Mouse (Mus musculus) CH12.LX (cell line): ENCODE measurements at regions not wholly inside any gene's neighbourhood (a gene's known extent, or its start where the extent isn't known, plus 50 kb on each side); places are given as distances from the start of the nearest gene placed in this dataset.
A peak's percentile ranks its signal among the peaks of the same experiment; 100 is the strongest.

Experiments
- DNase-seq: peaks from one replicate; pipeline ENCODE4 v3.0.0-alpha.2; 2013; ENCODE audit errors: extremely low read depth
- H3K27ac ChIP-seq: 2 replicates; pipeline ENCODE4 v1.5.1; 2012; ENCODE audit warnings: low read depth, mild to moderate bottlenecking, control low read depth, moderate library complexity; ENCODE audit not compliant: insufficient read depth
- H3K27me3 ChIP-seq: replicated peaks from 2 replicates; pipeline ENCODE3; 2012; ENCODE audit warnings: inconsistent platforms
- H3K36me3 ChIP-seq, 2 experiments: replicated peaks in 1 of 2; 2 replicates each; pipeline versions ENCODE3 to v1.6.1; 2012; ENCODE audit warnings: inconsistent platforms in 1 of 2, low read length in 1 of 2, mild to moderate bottlenecking in 1 of 2, mixed read lengths in 1 of 2, moderate library complexity in 1 of 2; ENCODE audit not compliant: control insufficient read depth in 1 of 2, insufficient read depth in 1 of 2
- H3K4me1 ChIP-seq, 2 experiments: 2 replicates each; pipeline ENCODE4 v1.6.1; 2012; ENCODE audit warnings: inconsistent platforms in 1 of 2, moderate library complexity in 1 of 2; ENCODE audit not compliant: insufficient read depth in 2 of 2, control insufficient read depth in 1 of 2
- H3K4me2 ChIP-seq: 2 replicates; pipeline ENCODE4 v1.6.1; 2012; ENCODE audit warnings: low read depth, mild to moderate bottlenecking, control low read depth; ENCODE audit not compliant: poor library complexity, insufficient read depth, severe bottlenecking
- H3K4me3 ChIP-seq, 3 experiments: fragments of 150-350 bp in 1 of 3; sonication (generic) in 1 of 3; replicated peaks in 1 of 3; 2 replicates each; pipeline versions ENCODE3 to v1.5.1; 2011 to 2012; ENCODE audit warnings: low read depth in 2 of 3, low read length in 2 of 3, mild to moderate bottlenecking in 2 of 3, moderate library complexity in 2 of 3, control low read depth in 1 of 3, improper control_type of control experiment in 1 of 3, inconsistent platforms in 1 of 3, mixed read lengths in 1 of 3; ENCODE audit not compliant: poor library complexity in 1 of 3
- H3K79me2 ChIP-seq: replicated peaks from 2 replicates; pipeline ENCODE4 v1.6.1; 2012; ENCODE audit warnings: mild to moderate bottlenecking, moderate library complexity; ENCODE audit not compliant: control insufficient read depth, poor library complexity, insufficient read depth, severe bottlenecking; ENCODE audit errors: extremely low read depth
- H3K9ac ChIP-seq: 2 replicates; pipeline ENCODE4 v1.6.1; 2012; ENCODE audit warnings: low read depth, mild to moderate bottlenecking, control low read depth, moderate library complexity; ENCODE audit not compliant: insufficient read depth
- H3K9me3 ChIP-seq: replicated peaks from 2 replicates; pipeline ENCODE3; 2012; ENCODE audit warnings: low read length, inconsistent platforms, mixed read lengths
- BHLHE40 ChIP-seq: IDR thresholded peaks from 2 replicates; pipeline ENCODE4 v1.6.1; 2011; ENCODE audit warnings: mild to moderate bottlenecking, low read depth, low read length, improper control_type of control experiment
- CHD2 ChIP-seq: IDR thresholded peaks from 2 replicates; pipeline ENCODE4 v1.6.1; 2011; ENCODE audit warnings: low read length, improper control_type of control experiment
- CTCF ChIP-seq, 2 experiments: IDR thresholded peaks in 1 of 2; conservative IDR thresholded peaks in 1 of 2; 2 replicates each; pipeline ENCODE4 v1.5.1; 2011 to 2012; ENCODE audit warnings: low read depth in 2 of 2, low read length in 2 of 2, improper control_type of control experiment in 1 of 2, inconsistent platforms in 1 of 2, mild to moderate bottlenecking in 1 of 2, moderate library complexity in 1 of 2
- E2F4 ChIP-seq: IDR thresholded peaks from 2 replicates; pipeline ENCODE4 v1.6.1; 2011; ENCODE audit warnings: low read depth, low read length, improper control_type of control experiment; ENCODE audit not compliant: insufficient replicate concordance
- ELF1 ChIP-seq: IDR thresholded peaks from 2 replicates; pipeline ENCODE4 v1.6.1; 2014; ENCODE audit warnings: low read depth, mild to moderate bottlenecking, inconsistent platforms, low read length, improper control_type of control experiment
- EP300 ChIP-seq: IDR thresholded peaks from 2 replicates; pipeline ENCODE4 v1.6.1; 2011; ENCODE audit warnings: low read length, improper control_type of control experiment
- ETS1 ChIP-seq: conservative IDR thresholded peaks from 2 replicates; pipeline ENCODE4 v1.6.1; 2012; ENCODE audit warnings: low read depth, mild to moderate bottlenecking, inconsistent platforms, low read length, improper control_type of control experiment, moderate library complexity
- GABPA ChIP-seq: IDR thresholded peaks from 2 replicates; pipeline ENCODE4 v1.6.1; 2012; ENCODE audit warnings: low read depth, low read length, improper control_type of control experiment, inconsistent platforms; ENCODE audit not compliant: insufficient replicate concordance
- HCFC1 ChIP-seq: IDR thresholded peaks from 2 replicates; pipeline ENCODE4 v1.6.1; 2012; ENCODE audit warnings: low read depth, mild to moderate bottlenecking, inconsistent platforms, low read length, improper control_type of control experiment
- IRF4 ChIP-seq: IDR thresholded peaks from 2 replicates; pipeline ENCODE4 v1.6.1; 2014; ENCODE audit warnings: low read depth, mild to moderate bottlenecking, inconsistent platforms, low read length, improper control_type of control experiment
- JUN ChIP-seq: IDR thresholded peaks from 2 replicates; pipeline ENCODE4 v1.6.1; 2011; ENCODE audit warnings: low read depth, mild to moderate bottlenecking, low read length, improper control_type of control experiment, moderate library complexity; ENCODE audit not compliant: insufficient read depth
- JUND ChIP-seq: conservative IDR thresholded peaks from 2 replicates; pipeline ENCODE4 v1.6.1; 2011; ENCODE audit warnings: low read depth, low read length, improper control_type of control experiment
- MAFK ChIP-seq: IDR thresholded peaks from 2 replicates; pipeline ENCODE4 v1.6.1; 2011; ENCODE audit warnings: low read length, improper control_type of control experiment; ENCODE audit not compliant: insufficient replicate concordance
- MAX ChIP-seq: IDR thresholded peaks from 2 replicates; pipeline ENCODE4 v1.6.1; 2011; ENCODE audit warnings: low read length, improper control_type of control experiment
- MAZ ChIP-seq: IDR thresholded peaks from 2 replicates; pipeline ENCODE4 v1.6.1; 2012; ENCODE audit warnings: low read depth, mild to moderate bottlenecking, inconsistent platforms, low read length, improper control_type of control experiment, moderate library complexity
- MEF2A ChIP-seq: IDR thresholded peaks from 2 replicates; pipeline ENCODE4 v1.6.1; 2014; ENCODE audit warnings: low read depth, mild to moderate bottlenecking, inconsistent platforms, low read length, improper control_type of control experiment, borderline replicate concordance
- MXI1 ChIP-seq: IDR thresholded peaks from 2 replicates; pipeline ENCODE4 v1.6.1; 2011; ENCODE audit warnings: mild to moderate bottlenecking, low read depth, low read length, improper control_type of control experiment
- MYC ChIP-seq: IDR thresholded peaks from 2 replicates; pipeline ENCODE4 v1.6.1; 2011; ENCODE audit warnings: low read depth, mild to moderate bottlenecking, improper control_type of control experiment, low read length
- NELFE ChIP-seq: IDR thresholded peaks from 2 replicates; pipeline ENCODE4 v1.6.1; 2011; ENCODE audit warnings: low read depth, low read length, improper control_type of control experiment
- NRF1 ChIP-seq: IDR thresholded peaks from 2 replicates; pipeline ENCODE4 v1.6.1; 2014; ENCODE audit warnings: low read depth, mild to moderate bottlenecking, inconsistent platforms, low read length, improper control_type of control experiment, moderate library complexity
- POLR2AphosphoS2 ChIP-seq: IDR thresholded peaks from 2 replicates; pipeline ENCODE4 v1.6.1; 2011; ENCODE audit warnings: low read depth, low read length, improper control_type of control experiment
- RCOR1 ChIP-seq: conservative IDR thresholded peaks from 2 replicates; pipeline ENCODE4 v1.6.1; 2012; ENCODE audit warnings: low read depth, mild to moderate bottlenecking, inconsistent platforms, low read length, improper control_type of control experiment
- SIN3A ChIP-seq: IDR thresholded peaks from 2 replicates; pipeline ENCODE4 v1.6.1; 2012; ENCODE audit warnings: low read length, improper control_type of control experiment, inconsistent platforms
- SMC3 ChIP-seq: IDR thresholded peaks from 2 replicates; pipeline ENCODE4 v1.6.1; 2011; ENCODE audit warnings: low read depth, low read length, improper control_type of control experiment
- TBP ChIP-seq: conservative IDR thresholded peaks from 2 replicates; pipeline ENCODE4 v1.6.1; 2011; ENCODE audit warnings: low read depth, low read length, improper control_type of control experiment
- TCF12 ChIP-seq: IDR thresholded peaks from 2 replicates; pipeline ENCODE4 v1.6.1; 2014; ENCODE audit warnings: low read depth, mild to moderate bottlenecking, inconsistent platforms, low read length, improper control_type of control experiment
- USF1 ChIP-seq: IDR thresholded peaks from 2 replicates; pipeline ENCODE4 v1.6.1; 2014; ENCODE audit warnings: low read depth, mild to moderate bottlenecking, inconsistent platforms, low read length, improper control_type of control experiment
- ZC3H11A ChIP-seq: IDR thresholded peaks from 2 replicates; pipeline ENCODE4 v1.6.1; 2012; ENCODE audit warnings: low read depth, mild to moderate bottlenecking, inconsistent platforms, low read length, improper control_type of control experiment
- ZKSCAN1 ChIP-seq: IDR thresholded peaks from 2 replicates; pipeline ENCODE4 v1.6.1; 2012; ENCODE audit warnings: low read depth, inconsistent platforms, low read length, improper control_type of control experiment, borderline replicate concordance
- ZMIZ1 ChIP-seq: IDR thresholded peaks from 2 replicates; pipeline ENCODE4 v1.6.1; 2012; ENCODE audit warnings: low read depth, mild to moderate bottlenecking, inconsistent platforms, low read length, improper control_type of control experiment
- ZNF384 ChIP-seq: IDR thresholded peaks from 2 replicates; pipeline ENCODE4 v1.6.1; 2012; ENCODE audit warnings: low read depth, low read length, improper control_type of control experiment, inconsistent platforms
- dilution Hi-C: fragments of 300-500 bp; cut with MboI; formaldehyde crosslinking; loops from 2 replicates; pipeline ENCODE4 v1.14.3; 2020; ENCODE audit warnings: low sequenced_read_pairs; ENCODE audit not compliant: extremely low pct_unique_long_range_greater_than_20kb, extremely low pct_ligation_motif_present
- in situ Hi-C: fragments of 300-500 bp; cut with MboI; formaldehyde crosslinking; loops from 3 replicates; pipeline ENCODE4 v1.14.3; 2019; ENCODE audit warnings: low sequenced_read_pairs, low pct_ligation_motif_present, low pct_unique_long_range_greater_than_20kb, mixed read lengths

DNA sequence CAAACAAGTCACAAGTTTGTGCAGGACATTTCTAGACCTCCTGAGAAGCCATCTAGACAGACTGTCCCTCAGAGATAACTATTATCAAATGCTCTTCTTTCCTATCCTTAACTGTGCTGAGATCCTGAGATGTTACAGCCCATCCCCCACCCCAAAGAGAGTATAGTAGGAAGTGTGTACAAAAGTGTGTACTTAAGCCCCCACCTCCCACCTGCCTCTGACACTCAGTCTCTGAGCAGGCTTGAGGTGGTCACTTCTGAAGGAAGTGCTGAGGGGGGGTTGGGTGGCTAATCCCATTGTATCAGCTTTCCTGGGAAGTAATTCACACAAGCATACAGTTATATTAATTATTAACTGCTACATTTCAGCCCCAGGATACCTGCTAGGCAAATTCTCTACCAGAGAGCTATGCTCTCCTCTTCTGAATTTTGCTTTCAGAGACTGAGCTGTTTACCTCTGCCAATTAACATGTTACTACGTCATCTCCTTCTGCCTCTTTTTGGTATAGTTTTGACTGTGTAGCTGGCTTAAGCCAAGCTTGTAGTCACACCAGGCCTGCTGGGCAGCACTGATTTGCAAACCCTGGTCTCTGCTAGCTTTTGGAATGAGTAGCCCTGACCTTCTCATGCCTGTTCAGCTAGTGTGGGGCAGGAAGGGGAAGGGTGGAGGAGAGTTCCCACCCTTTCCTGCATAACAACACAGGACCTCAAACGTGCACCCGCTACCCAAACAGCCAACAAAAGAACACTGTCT is 192.2 kb upstream of the Trib2 start:
- dilution Hi-C loops, result no loop called here
- peaks cover 12 to 44% of the 10 kb centered on the region in 2 experiments; a peak in 3 of 4 replicates for H3K4me1 ChIP-seq
- peak overlapping the region; percentile 88 for H3K4me2 ChIP-seq

DNA sequence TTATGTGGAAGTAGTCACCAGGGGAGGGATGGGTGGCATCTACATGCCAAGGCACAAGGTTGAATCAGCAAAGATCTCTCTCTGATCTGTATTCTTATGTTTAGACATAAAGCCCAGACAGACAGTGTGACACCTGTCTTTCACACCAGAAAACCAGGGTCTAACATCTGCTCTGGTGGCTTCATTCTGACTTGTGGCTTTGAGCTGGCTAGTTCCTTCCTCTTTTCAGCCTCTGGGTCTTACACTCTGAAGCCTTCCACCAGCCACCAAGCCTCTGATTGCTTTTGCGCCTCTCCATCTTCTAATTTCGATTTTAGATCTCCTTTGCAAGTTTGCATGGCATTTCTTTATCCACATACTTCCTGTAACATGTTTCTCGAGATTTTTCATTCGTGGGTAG is 191.5 kb upstream of the Trib2 start:
- Histone ChIP-seq H3K4me2 (peak overlapping the region; percentile 88), H3K4me1 (peaks cover 12 to 44% of the 10 kb centered on the region in 2 experiments; a peak in 3 of 4 replicates), H3K36me3 (no peaks in the 10 kb centered on the region), H3K27me3 (no peaks in the 10 kb centered on the region), H3K79me2 (no peaks in the 10 kb centered on the region), H3K9ac (peak overlapping the region; percentile 49; the same call in 1 of the 2 replicates), H3K9me3 (no peaks in the 10 kb centered on the region), H3K27ac (peak overlapping the region; percentile 62), H3K4me3 (no peak overlapping the region)
- dilution Hi-C loops (no loop called here), in situ Hi-C loops (loop anchor here (5.0 kb wide), 1 partner anchor 191 kb away; the partner anchor contains the start of gene Trib2)
- peak; percentile 90 for DNase-seq
- TF ChIP-seq GABPA (no peak), IRF4 (peak; percentile 82; the same call in 1 of the 2 replicates), MYC (peak; percentile 65; the same call in 1 of the 2 replicates), CHD2 (no peak), JUN (peak; percentile 17; the same call in 1 of the 2 replicates), MXI1 (0 out of 2 replicates have a peak, but pooled peaks have one; percentile 50), MEF2A (peak; percentile 47; the same call in 1 of the 2 replicates), EP300 (peak; percentile 92), NRF1 (no peak), JUND (peak; percentile 67), NELFE (no peak), RCOR1 (peak; percentile 83; the same call in 1 of the 2 replicates), E2F4 (no peak), ZNF384 (no peak), ETS1 (peak; percentile 87), USF1 (no peak), BHLHE40 (peak; percentile 68), SIN3A (peak; percentile 35; the same call in 1 of the 2 replicates)

More for the DNA sequence above, 192.2 kb upstream of the Trib2 start:
- peak; percentile 89 for TF ChIP-seq JUN
- peak; percentile 85; the same call in 1 of the 2 replicates for TF ChIP-seq MAZ
- TF ChIP-seq ELF1, result peak; percentile 43; the same call in 1 of the 2 replicates
- peak; percentile 95 for TF ChIP-seq EP300
- peak; percentile 93 for TF ChIP-seq MEF2A
- TF ChIP-seq TCF12, result peak; percentile 94
- TF ChIP-seq SIN3A, result peak; percentile 59; the same call in 1 of the 2 replicates
- TF ChIP-seq NELFE, result no peak
- TF ChIP-seq CHD2, result peak; percentile 76
- TF ChIP-seq CTCF (conservative IDR thresholded peaks at IDR 0.05 in 1 of 2, IDR thresholded peaks at IDR 0.05 in 1 of 2; ENCODE audit: low read depth in 2 of 2, low read length in 2 of 2), result no peak
- TF ChIP-seq RCOR1, result peak; percentile 96
- no peak for TF ChIP-seq ZMIZ1
- TF ChIP-seq POLR2AphosphoS2, result no peak
- TF ChIP-seq BHLHE40, result peak; percentile 91
- no peak; the same call in 1 of the 2 replicates for TF ChIP-seq MXI1
- TF ChIP-seq MYC, result peak; percentile 65; the same call in 1 of the 2 replicates
- TF ChIP-seq MAFK, result peak; percentile 76
- TF ChIP-seq JUND, result peak; percentile 95
- TF ChIP-seq ETS1, result peak; percentile 95
- TF ChIP-seq IRF4, result peak; percentile 99
- peak; percentile 46 for TF ChIP-seq HCFC1
- TF ChIP-seq MAX, result peak; percentile 60; the same call in 1 of the 2 replicates
- TF ChIP-seq USF1, result no peak
- 0 out of 2 replicates have a peak, but pooled peaks have one; percentile 37 for TF ChIP-seq TBP
- TF ChIP-seq ZKSCAN1, result no peak
- TF ChIP-seq ZC3H11A, result no peak
- peak; percentile 19; the same call in 1 of the 2 replicates for TF ChIP-seq SMC3
- TF ChIP-seq, all 38 proteins: peak for 19
- Histone ChIP-seq H3K27ac (peak overlapping the region; percentile 62), H3K9me3 (no peaks in the 10 kb centered on the region), H3K9ac (peak overlapping the region; percentile 49; the same call in 1 of the 2 replicates), H3K79me2 (no peaks in the 10 kb centered on the region), H3K36me3 (no peaks in the 10 kb centered on the region), H3K4me3 (no peak overlapping the region), H3K27me3 (no peaks in the 10 kb centered on the region)
- peak; percentile 87 for DNase-seq
- in situ Hi-C loops, result loop anchor here (5.0 kb wide), 1 partner anchor 192 kb away; the partner anchor contains the start of gene Trib2
